Mouse (Mus musculus) bone marrow, adult 2 months (tissue): ENCODE measurements at regions not wholly inside any gene's neighbourhood (a gene's known extent, or its start where the extent isn't known, plus 50 kb on each side); places are given as distances from the start of the nearest gene placed in this dataset.

Experiments
- CTCF ChIP-seq: fragments of 200-500 bp; IDR thresholded peaks from 2 replicates; pipeline ENCODE4 v1.5.1; 2011; ENCODE audit warnings: low read length, control low read depth; ENCODE audit not compliant: control insufficient read depth, insufficient read depth
- POLR2A ChIP-seq: fragments of 200-500 bp; IDR thresholded peaks from 2 replicates; pipeline ENCODE4 v1.6.1; 2011; ENCODE audit warnings: low read depth, mild to moderate bottlenecking, control low read depth, low read length, borderline replicate concordance; ENCODE audit not compliant: control insufficient read depth

GRCm38 (mm10) chr2:75118348-75118926 lies 292.8 kb downstream of the Mtx2 start:
- TF ChIP-seq POLR2A (no peak), CTCF (no peak)
